Mouse (Mus musculus) ES-Bruce4 (cell line): Measurements from ENCODE around the gene Arhgap21. TPM values are rescaled to one million over a fixed set of nuclear protein-coding genes. Genes with fewer than 3 reads are reported as not detected.

ENCODE experiments used
- H3K27ac ChIP-seq: 2 replicates; pipeline ENCODE4 v1.5.1; 2012; ENCODE audit warnings: low read length, inconsistent platforms; ENCODE audit not compliant: insufficient read depth
- H3K27me3 ChIP-seq: 2 replicates; pipeline ENCODE4 v1.6.1; 2012; ENCODE audit warnings: mild to moderate bottlenecking, low read length, inconsistent platforms; ENCODE audit not compliant: control insufficient read depth, poor library complexity, insufficient read depth, severe bottlenecking
- H3K36me3 ChIP-seq: 2 replicates; pipeline ENCODE4 v1.6.1; 2012; ENCODE audit warnings: inconsistent platforms, mild to moderate bottlenecking, low read length, moderate library complexity; ENCODE audit not compliant: control insufficient read depth, poor library complexity, insufficient read depth, severe bottlenecking
- H3K4me1 ChIP-seq: one replicate; pipeline ENCODE4 v1.8.1; 2011; ENCODE audit warnings: low read length; ENCODE audit not compliant: control insufficient read depth, insufficient read depth
- H3K4me3 ChIP-seq: 2 replicates; pipeline ENCODE4 v1.5.1; 2011; ENCODE audit warnings: low read depth, mild to moderate bottlenecking, low read length
- H3K9ac ChIP-seq: 2 replicates; pipeline ENCODE4 v1.6.1; 2012; ENCODE audit warnings: low read depth, mild to moderate bottlenecking, inconsistent platforms; ENCODE audit not compliant: poor library complexity, severe bottlenecking
- H3K9me3 ChIP-seq: replicated peaks from 2 replicates; pipeline ENCODE4 v1.6.1; 2012; ENCODE audit warnings: mild to moderate bottlenecking, low read length, inconsistent platforms; ENCODE audit not compliant: control insufficient read depth, poor library complexity, insufficient read depth, severe bottlenecking
- CTCF ChIP-seq: IDR thresholded peaks from one replicate; pipeline ENCODE4 v1.8.1; 2011; ENCODE audit warnings: low read depth, low read length
- EP300 ChIP-seq: IDR thresholded peaks from 2 replicates; pipeline ENCODE4 v1.6.1; 2011; ENCODE audit warnings: low read depth, low read length; ENCODE audit not compliant: insufficient read depth
- POLR2A ChIP-seq: IDR thresholded peaks from one replicate; pipeline ENCODE4 v1.8.1; 2011; ENCODE audit warnings: low read length; ENCODE audit not compliant: insufficient read depth
- polyA plus RNA-seq: library from polyadenylated mRNA; stranded (reverse); fragments of >200 nt; gene quantifications from 2 replicates; pipeline ENCODE4 v1.2.4, GENCODE M21; 2011; ENCODE audit warnings: low read depth; ENCODE audit not compliant: missing spikeins, insufficient read depth, insufficient read length

Gene Arhgap21
- polyA plus RNA-seq, 1 experiment = 154 TPM

DNA sequence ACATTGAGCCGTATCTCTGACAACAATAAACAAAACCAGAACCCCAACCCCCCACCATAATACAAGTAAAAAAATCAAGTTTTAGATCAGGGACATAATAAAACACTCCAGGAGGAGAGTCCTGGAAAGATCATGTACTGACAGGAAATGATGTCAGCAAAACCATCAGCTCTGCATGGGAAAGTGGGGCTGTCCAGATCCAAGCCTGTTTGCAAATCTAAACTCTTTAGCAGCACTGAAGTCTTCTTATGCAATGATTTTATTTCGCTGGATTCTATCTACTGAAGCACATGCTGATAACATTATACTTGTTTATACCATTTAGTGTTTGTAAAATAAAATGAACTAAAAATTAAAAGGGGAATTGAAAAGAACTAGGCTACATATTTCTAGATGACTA, 104.1 kb downstream of the Arhgap21 start:
- Histone ChIP-seq H3K4me3 (no peak overlapping the region), H3K27ac (no peak overlapping the region), H3K9ac (no peak overlapping the region), H3K9me3 (no peaks in the 10 kb centered on the region), H3K27me3 (no peaks in the 10 kb centered on the region), H3K36me3 (peaks cover 33% of the 10 kb centered on the region), H3K4me1 (no peaks in the 10 kb centered on the region)
- TF ChIP-seq EP300 = no peak
- no peak for TF ChIP-seq CTCF
- TF ChIP-seq POLR2A = no peak

DNA sequence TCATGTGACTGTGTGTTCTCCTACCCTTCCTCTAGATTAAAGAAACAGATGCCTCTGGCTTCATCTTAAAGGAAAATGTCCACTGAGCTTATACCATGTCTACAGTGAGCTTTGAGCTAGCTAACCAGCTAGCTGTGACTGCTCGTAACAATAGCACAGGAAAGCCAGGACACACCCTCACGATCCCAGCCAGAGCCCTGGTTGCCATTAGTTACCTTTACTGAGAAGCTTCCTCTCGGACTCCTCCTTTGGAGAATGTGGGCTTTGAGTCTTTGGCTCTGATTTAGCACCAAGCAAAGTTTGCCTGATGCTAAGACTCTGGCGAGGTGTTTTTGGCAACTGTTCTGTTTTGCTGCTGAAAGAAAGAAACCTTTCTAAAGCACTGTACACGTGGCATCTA, 107.9 kb downstream of the Arhgap21 start:
- no peaks in the 10 kb centered on the region for H3K4me1 ChIP-seq
- TF ChIP-seq POLR2A = no peak
- no peak for TF ChIP-seq EP300
- no peak for TF ChIP-seq CTCF
- H3K4me3 ChIP-seq = no peak overlapping the region
- no peaks in the 10 kb centered on the region for H3K27me3 ChIP-seq
- H3K9me3 ChIP-seq = no peaks in the 10 kb centered on the region
- peaks cover 49% of the 10 kb centered on the region for H3K36me3 ChIP-seq
- no peak overlapping the region for H3K27ac ChIP-seq
- H3K9ac ChIP-seq = no peak overlapping the region

DNA sequence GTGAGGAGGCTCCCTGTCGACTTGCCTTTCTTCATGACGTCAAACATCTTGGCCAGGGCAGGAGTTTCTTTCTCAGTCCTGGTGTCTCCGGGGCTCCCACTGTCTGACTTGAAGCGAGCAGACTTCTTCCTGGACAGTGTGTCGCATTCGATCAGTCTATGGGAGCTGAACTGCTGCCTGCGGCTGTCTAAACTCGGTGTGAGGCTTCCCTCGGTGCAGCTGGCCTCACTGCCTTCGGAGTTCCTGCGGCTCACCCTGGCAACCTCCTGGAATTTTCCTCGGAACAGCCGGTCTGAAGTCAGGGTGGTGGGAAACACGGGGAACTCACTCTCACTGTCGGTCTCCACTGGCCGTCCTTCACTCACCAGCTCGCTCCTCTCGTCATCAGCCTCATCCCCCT, 119.3 kb downstream of the Arhgap21 start:
- H3K36me3 ChIP-seq = peaks cover 41% of the 10 kb centered on the region
- H3K4me1 ChIP-seq = no peaks in the 10 kb centered on the region
- H3K27me3 ChIP-seq = no peaks in the 10 kb centered on the region
- no peak for TF ChIP-seq CTCF
- TF ChIP-seq EP300 = no peak
- TF ChIP-seq POLR2A = no peak
- H3K4me3 ChIP-seq = no peak overlapping the region
- H3K9me3 ChIP-seq = no peaks in the 10 kb centered on the region
- no peak overlapping the region for H3K9ac ChIP-seq
- no peak overlapping the region for H3K27ac ChIP-seq

DNA sequence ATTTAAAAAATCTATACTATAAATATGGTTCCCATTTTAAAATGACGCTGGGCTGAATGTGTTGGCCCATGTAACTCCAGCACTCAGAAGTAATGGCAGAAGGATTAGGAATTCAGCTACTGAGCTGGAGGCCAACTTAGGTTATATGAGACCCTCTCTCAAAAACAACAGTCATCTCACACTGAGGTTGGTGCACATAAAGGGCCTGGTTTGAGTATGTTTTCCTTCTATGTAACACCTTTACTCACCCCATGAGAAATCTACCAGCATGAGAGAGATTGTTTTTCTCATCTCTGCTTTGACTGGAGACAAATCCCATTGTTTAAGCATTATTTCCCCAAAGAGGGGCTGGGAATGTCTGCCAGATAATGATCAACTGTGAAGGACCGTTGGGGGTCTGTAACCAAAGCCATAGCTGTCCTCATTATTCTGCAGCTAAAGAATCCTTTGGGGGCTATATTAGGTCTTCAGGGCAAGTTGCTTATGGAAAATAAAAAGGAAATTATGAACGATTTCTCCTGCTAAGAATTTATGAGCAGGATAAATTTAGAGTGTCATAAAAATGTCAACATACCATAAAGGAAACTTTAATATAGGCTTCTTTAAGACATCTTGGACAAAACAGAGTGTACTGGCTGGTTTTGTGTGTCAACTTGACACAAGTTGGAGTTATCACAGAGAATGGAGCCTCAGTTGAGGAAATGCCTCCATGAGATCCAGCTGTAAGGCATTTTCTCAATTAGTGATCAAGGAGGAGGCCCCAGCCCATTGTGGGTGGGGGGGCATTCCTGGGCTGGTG, 136.9 kb downstream of the Arhgap21 start:
- H3K27me3 ChIP-seq = no peaks in the 10 kb centered on the region; the same call in 1 of the 2 replicates
- H3K9me3 ChIP-seq = no peaks in the 10 kb centered on the region
- TF ChIP-seq EP300 (no peak), CTCF (no peak), POLR2A (no peak)
- H3K9ac ChIP-seq = no peak overlapping the region
- H3K36me3 ChIP-seq = no peaks in the 10 kb centered on the region
- no peak overlapping the region for H3K4me3 ChIP-seq
- H3K4me1 ChIP-seq = no peaks in the 10 kb centered on the region
- H3K27ac ChIP-seq = no peak overlapping the region

DNA sequence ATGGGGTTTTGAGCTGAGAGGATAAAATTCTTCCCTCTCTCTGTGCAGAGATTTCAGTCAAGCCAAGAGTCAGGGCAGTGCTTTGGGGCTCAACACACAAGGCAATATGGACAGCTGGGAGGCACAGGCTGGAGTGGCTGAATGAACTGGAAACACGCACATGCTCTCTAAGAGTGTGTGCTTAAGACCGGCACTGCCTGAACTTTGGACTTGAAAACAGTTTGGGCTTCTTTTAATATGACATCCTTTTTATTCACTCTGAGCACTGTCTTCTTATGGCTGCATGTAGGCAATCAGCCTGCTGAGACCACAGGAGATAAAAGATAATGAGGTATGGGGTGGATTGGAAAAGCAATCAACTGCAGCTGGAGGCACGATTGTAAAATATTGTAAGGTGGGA, 137.8 kb downstream of the Arhgap21 start:
- Histone ChIP-seq H3K4me3 (no peak overlapping the region), H3K27ac (no peak overlapping the region), H3K36me3 (no peaks in the 10 kb centered on the region), H3K27me3 (no peaks in the 10 kb centered on the region; the same call in 1 of the 2 replicates), H3K9ac (no peak overlapping the region), H3K9me3 (no peaks in the 10 kb centered on the region), H3K4me1 (no peaks in the 10 kb centered on the region)
- TF ChIP-seq EP300 (no peak), POLR2A (no peak)

DNA sequence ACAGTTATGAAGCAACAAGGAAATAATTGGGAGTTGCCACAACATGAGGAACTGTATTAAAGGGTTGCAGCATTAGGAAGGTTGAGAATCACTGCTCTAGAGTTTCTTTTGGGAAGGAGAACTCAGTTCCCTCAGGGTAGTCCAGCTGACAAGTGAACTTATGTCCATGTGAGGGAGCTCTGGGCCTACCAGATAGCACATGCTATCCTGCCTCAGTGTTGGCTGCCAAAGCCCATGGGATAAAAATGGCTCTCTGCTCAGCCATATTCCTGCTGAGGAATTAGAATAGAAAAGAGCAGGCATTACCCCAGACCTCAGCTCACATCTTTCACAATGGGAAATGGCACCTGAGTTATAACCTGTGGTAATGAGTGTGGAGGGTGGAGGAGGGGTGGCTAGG, 142.4 kb downstream of the Arhgap21 start:
- no peaks in the 10 kb centered on the region for H3K36me3 ChIP-seq
- H3K27ac ChIP-seq = no peak overlapping the region
- TF ChIP-seq CTCF = no peak
- TF ChIP-seq EP300 = no peak
- no peak for TF ChIP-seq POLR2A

More for the DNA sequence above, 142.4 kb downstream of the Arhgap21 start:
- Histone ChIP-seq H3K9me3 (no peaks in the 10 kb centered on the region), H3K4me3 (no peak overlapping the region), H3K4me1 (no peaks in the 10 kb centered on the region), H3K27me3 (no peaks in the 10 kb centered on the region; the same call in 1 of the 2 replicates), H3K9ac (no peak overlapping the region)
